Mouse (Mus musculus) midbrain, embryonic 16.5 days (tissue): ENCODE results near the gene Rnf215. TPM values are rescaled to one million over a fixed set of nuclear protein-coding genes. Genes with fewer than 3 reads are reported as not detected.
"Not testable (repeated sequence)": the region's sequence is repeated elsewhere in the genome, so short reads cannot be mapped to it uniquely, and the experiment has no call there.

Source experiments
- ATAC-seq: fragments of 200-750 bp; cut with Nextera tagmentation; 2 replicates; pipeline ENCODE4 v1.8.0; 2017; ENCODE audit warnings: moderate TSS enrichment
- H3K27ac ChIP-seq: fragments of 300-500 bp; sonication (generic); 2 replicates; pipeline ENCODE4 v1.5.1; 2014; ENCODE audit warnings: mild to moderate bottlenecking, low read length, mixed read lengths
- H3K27me3 ChIP-seq: fragments of 300-500 bp; sonication (generic); 2 replicates; pipeline ENCODE4 v1.6.1; 2014; ENCODE audit warnings: low read depth, low read length, mixed read lengths; ENCODE audit not compliant: control insufficient read depth, insufficient read depth
- H3K36me3 ChIP-seq: fragments of 300-500 bp; sonication (generic); 2 replicates; pipeline ENCODE4 v1.6.1; 2014; ENCODE audit warnings: mild to moderate bottlenecking, low read length, moderate library complexity, mixed read lengths; ENCODE audit not compliant: control insufficient read depth, insufficient read depth
- H3K4me1 ChIP-seq: fragments of 300-500 bp; sonication (generic); 2 replicates; pipeline ENCODE4 v1.6.1; 2014; ENCODE audit warnings: mild to moderate bottlenecking, low read length, mixed read lengths; ENCODE audit not compliant: control insufficient read depth, insufficient read depth
- H3K4me2 ChIP-seq: fragments of 300-500 bp; sonication (generic); 2 replicates; pipeline ENCODE4 v1.6.1; 2014; ENCODE audit warnings: mild to moderate bottlenecking, low read length, mixed read lengths
- H3K4me3 ChIP-seq: fragments of 300-500 bp; sonication (generic); 2 replicates; pipeline ENCODE4 v1.5.1; 2014; ENCODE audit warnings: low read depth, mild to moderate bottlenecking, low read length, moderate library complexity, mixed read lengths
- H3K9ac ChIP-seq: fragments of 300-500 bp; sonication (generic); 2 replicates; pipeline ENCODE4 v1.6.1; 2014; ENCODE audit warnings: low read depth, low read length, mixed read lengths
- H3K9me3 ChIP-seq: fragments of 300-500 bp; sonication (generic); replicated peaks from 2 replicates; pipeline ENCODE4 v1.6.1; 2014; ENCODE audit warnings: mild to moderate bottlenecking, low read length, mixed read lengths; ENCODE audit not compliant: control insufficient read depth, poor library complexity, severe bottlenecking
- WGBS: fragments of 180-500 bp; shearing (Covaris S2); extraction: QIAGEN DNeasy Blood & Tissue Kit; methylation state at CpG from one replicate; pipeline ENCODE4 v1.1.7; 2014; 5-methylcytosine and 5-hydroxymethylcytosine counted together
- polyA plus RNA-seq: library from polyadenylated mRNA; unstranded; fragments of >200 nt; fragmentation: Nextera tagmentation; extraction: Ambion mirVana; gene quantifications from 2 replicates; pipeline ENCODE4 v1.2.1, GENCODE M21; 2015

Gene Rnf215
- polyA plus RNA-seq, 1 experiment from 2014 or later, result 53.6 TPM

DNA sequence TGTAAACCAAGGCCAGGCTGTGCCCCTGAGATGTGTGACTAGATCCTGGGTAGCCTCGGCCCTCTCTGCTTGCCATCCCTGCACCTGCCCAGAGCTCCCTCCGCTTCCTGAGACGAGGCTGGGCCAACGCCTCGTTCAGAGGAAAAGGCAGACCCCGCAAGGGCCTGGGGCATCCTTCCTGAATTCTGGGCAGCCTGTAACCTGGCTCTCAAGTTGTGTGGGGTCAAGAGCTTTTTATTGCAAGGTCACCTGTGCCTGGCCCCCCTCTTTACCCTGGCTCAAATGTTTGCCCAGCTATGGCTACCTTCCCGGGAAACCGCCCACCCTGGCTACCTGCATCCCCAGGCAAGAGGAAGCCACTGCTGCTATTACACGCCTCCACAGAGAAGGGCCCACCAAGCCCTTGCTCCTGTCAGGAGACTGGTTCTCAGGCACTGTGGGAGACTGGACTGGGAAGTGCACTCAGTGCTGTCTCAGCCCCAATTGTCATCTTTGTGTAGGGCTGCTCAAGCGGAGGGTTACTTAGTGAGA is 37.8 kb upstream of the Rnf215 start:
- Histone ChIP-seq H3K9ac (peak overlapping the region; percentile 82), H3K27me3 (no peaks in the 10 kb centered on the region), H3K27ac (peak overlapping the region; percentile 87), H3K4me2 (peak overlapping the region; percentile 96), H3K4me3 (peak overlapping the region; percentile 42), H3K4me1 (peaks cover 24% of the 10 kb centered on the region), H3K36me3 (no peaks in the 10 kb centered on the region), H3K9me3 (no peaks in the 10 kb centered on the region)
- WGBS, result 22% methylated on average over 10 of the region's 10 CpGs
- ATAC-seq, result peak; percentile 47

DNA sequence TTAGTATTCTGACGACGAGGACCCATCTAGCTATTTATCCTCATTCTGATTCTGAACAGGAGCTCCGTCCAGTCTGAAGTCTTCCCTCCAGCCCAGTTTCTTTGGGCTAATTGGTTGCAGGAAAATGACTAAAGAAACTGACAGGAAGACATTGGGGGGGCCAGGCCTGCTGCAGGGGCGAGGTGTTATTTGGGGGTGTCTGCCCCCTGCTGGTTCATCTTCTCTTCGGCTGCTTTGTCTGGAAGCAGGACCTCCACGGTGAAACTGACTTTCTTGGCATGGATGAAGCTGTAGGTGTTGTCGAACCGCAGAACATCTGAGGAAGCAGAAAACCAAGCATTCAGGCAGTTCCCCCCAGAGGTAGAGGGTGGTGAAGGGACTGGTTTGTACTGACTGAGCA is 36.9 kb upstream of the Rnf215 start:
- 69% methylated on average over 8 of the region's 8 CpGs for WGBS
- no peak overlapping the region for H3K4me3 ChIP-seq
- peaks cover 24% of the 10 kb centered on the region for H3K4me1 ChIP-seq
- H3K9ac ChIP-seq, result no peak overlapping the region
- no peak for ATAC-seq
- H3K9me3 ChIP-seq, result no peaks in the 10 kb centered on the region
- no peaks in the 10 kb centered on the region for H3K36me3 ChIP-seq
- H3K27ac ChIP-seq, result no peak overlapping the region; the same call in 1 of the 2 replicates
- no peak overlapping the region for H3K4me2 ChIP-seq
- no peaks in the 10 kb centered on the region for H3K27me3 ChIP-seq

DNA sequence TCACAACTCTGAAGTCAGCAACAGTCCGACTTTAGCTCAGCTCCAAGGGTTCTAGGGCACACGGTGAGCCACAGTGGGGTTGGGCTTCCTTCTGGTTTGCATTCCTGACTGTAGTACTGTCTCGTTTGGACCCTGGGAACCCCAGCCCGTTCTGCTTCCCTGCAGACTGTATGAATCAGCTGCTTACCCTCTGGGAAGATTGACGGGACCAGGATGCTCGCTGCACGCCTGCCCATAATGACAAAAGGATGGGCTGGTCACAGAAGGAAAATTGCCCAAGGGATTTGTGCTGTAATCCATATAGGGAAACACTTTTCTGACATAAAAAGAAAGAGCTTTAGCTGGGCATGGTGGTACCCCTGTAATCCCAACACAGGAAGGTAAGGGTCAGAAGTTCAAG is 36.2 kb upstream of the Rnf215 start:
- WGBS, result 74% methylated on average over 7 of the region's 7 CpGs
- peaks cover 24% of the 10 kb centered on the region for H3K4me1 ChIP-seq
- ATAC-seq, result no peak
- H3K27ac ChIP-seq, result no peak overlapping the region
- no peaks in the 10 kb centered on the region for H3K27me3 ChIP-seq
- H3K9me3 ChIP-seq, result no peaks in the 10 kb centered on the region
- H3K36me3 ChIP-seq, result no peaks in the 10 kb centered on the region
- H3K9ac ChIP-seq, result no peak overlapping the region
- H3K4me2 ChIP-seq, result no peak overlapping the region
- no peak overlapping the region for H3K4me3 ChIP-seq

DNA sequence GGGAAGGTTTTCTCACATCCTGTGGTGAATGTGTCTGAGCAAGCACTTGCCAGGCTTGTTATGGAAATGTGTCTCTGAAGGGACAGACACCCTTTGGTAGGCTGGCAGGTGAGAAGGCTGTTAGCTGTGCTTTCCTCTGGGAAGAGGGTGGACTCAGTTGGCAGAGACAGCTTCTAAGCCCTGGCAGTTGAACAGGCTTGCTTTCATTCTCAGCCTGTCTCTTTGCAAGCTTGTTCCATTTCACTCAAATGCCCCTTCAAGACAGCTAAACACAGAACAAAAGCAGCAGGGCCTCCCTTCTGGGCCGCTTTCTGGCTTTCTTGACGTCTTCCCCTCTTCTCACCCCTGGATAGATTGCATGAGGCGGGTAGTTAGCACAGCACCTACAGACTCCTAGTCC is 35.6 kb upstream of the Rnf215 start:
- WGBS, result 61% methylated on average over 3 of the region's 3 CpGs
- H3K9me3 ChIP-seq, result no peaks in the 10 kb centered on the region
- H3K27me3 ChIP-seq, result no peaks in the 10 kb centered on the region
- no peaks in the 10 kb centered on the region for H3K36me3 ChIP-seq
- no peak for ATAC-seq
- peaks cover 21% of the 10 kb centered on the region for H3K4me1 ChIP-seq
- H3K4me3 ChIP-seq, result no peak overlapping the region
- no peak overlapping the region for H3K4me2 ChIP-seq
- H3K27ac ChIP-seq, result no peak overlapping the region
- H3K9ac ChIP-seq, result no peak overlapping the region

DNA sequence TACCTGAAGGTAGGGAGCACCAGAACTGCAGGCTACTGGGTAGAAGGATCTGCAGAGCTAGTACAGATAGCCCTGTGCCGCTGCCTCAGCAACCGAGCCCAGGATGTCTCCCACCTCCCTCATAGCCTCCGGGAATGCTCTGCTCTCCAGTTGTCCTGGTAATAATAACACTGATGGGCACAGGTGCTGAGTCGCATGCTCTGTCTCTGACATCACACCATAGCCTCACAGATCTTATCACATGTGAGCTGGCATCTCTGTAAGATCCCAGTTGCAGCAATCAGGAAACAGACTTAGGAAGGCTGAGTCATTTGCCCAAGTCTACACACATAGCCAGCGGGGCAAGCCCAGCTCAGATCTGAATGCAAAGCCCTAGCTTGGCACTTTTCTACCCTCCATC is 33.2 kb upstream of the Rnf215 start:
- WGBS, result 89% methylated on average over 5 of the region's 5 CpGs
- no peak for ATAC-seq

DNA sequence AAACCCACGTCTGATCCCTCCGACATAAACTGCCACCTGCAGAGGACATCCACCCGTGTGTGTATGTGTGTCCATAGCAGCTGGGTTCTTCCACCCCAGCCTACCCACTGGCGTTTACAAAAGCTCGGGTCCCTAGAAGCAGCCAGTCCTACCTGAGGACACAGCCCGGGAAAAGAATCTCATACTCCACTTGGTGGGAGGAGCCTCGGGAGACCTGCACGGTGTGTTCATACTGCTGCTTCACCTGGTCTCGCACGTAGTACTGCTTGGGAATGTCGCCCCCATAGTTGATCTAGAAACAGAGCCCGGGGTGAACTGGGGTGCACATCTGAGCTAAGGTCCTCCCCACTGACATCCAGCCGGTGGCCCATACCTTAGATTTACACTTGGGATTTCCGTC is 31.5 kb upstream of the Rnf215 start:
- Histone ChIP-seq H3K9me3 (no peaks in the 10 kb centered on the region), H3K4me1 (no peaks in the 10 kb centered on the region), H3K4me2 (no peak overlapping the region), H3K27me3 (no peaks in the 10 kb centered on the region), H3K36me3 (0 out of 2 replicates have a peak, but pooled peaks cover 1% of the 10 kb centered on the region), H3K27ac (no peak overlapping the region), H3K9ac (no peak overlapping the region), H3K4me3 (no peak overlapping the region)
- WGBS, result 83% methylated on average over 14 of the region's 14 CpGs
- no peak for ATAC-seq

More for the DNA sequence above, 33.2 kb upstream of the Rnf215 start:
- H3K27me3 ChIP-seq, result no peaks in the 10 kb centered on the region
- H3K27ac ChIP-seq, result no peak overlapping the region
- H3K4me3 ChIP-seq, result no peak overlapping the region
- no peak overlapping the region for H3K4me2 ChIP-seq
- H3K4me1 ChIP-seq, result peaks cover 6% of the 10 kb centered on the region
- H3K9me3 ChIP-seq, result no peaks in the 10 kb centered on the region
- no peaks in the 10 kb centered on the region for H3K36me3 ChIP-seq
- H3K9ac ChIP-seq, result no peak overlapping the region

DNA sequence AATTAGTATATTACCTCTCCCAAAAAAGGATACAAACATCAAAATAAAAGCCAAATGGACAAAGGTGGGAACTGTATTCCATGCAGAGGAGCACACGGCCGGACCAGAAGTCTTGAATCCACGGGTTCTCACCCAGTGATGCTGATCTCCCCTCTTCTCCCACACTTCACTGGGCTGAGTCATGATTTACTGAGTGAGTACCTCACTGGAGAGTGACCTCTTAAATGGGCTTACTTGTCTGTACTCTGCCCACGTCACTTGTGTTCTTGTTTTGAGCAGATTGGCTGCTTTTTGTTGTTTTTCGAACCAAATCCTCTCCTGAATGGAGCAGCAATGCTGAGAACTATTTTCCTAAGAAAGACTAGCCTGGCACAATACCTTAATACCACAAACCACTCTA is 30.0 kb upstream of the Rnf215 start:
- no peak for ATAC-seq
- H3K9ac ChIP-seq, result no peak overlapping the region
- WGBS, result 87% methylated on average over 5 of the region's 5 CpGs
- no peaks in the 10 kb centered on the region for H3K4me1 ChIP-seq
- no peaks in the 10 kb centered on the region for H3K9me3 ChIP-seq
- no peak overlapping the region for H3K4me2 ChIP-seq
- H3K27ac ChIP-seq, result no peak overlapping the region
- no peak overlapping the region for H3K4me3 ChIP-seq
- H3K27me3 ChIP-seq, result no peaks in the 10 kb centered on the region
- H3K36me3 ChIP-seq, result 0 out of 2 replicates have a peak, but pooled peaks cover 3% of the 10 kb centered on the region

DNA sequence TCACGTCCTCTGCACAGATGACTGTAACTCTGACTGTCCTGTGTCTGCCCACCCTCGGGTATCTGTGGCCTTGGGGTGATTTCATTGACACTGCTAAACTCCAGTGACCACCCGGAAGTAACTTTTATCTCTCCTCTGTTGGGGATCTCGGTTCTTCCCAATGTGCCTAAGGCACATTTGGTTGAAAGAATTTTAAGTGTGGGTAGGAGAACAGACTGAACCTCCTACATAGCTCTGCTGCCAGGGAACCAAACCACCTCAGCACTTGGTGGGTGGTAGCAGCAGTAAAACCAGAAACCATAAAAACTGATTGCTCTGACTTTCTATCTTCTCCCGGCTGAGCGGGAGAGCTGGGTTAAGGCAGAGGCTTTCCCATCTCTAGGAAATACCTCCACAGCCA is 29.6 kb upstream of the Rnf215 start:
- ATAC-seq, result no peak
- H3K9ac ChIP-seq, result no peak overlapping the region
- H3K4me2 ChIP-seq, result no peak overlapping the region
- no peaks in the 10 kb centered on the region for H3K9me3 ChIP-seq
- no peaks in the 10 kb centered on the region for H3K4me1 ChIP-seq
- H3K27me3 ChIP-seq, result no peaks in the 10 kb centered on the region
- no peak overlapping the region for H3K27ac ChIP-seq
- no peak overlapping the region for H3K4me3 ChIP-seq
- H3K36me3 ChIP-seq, result 0 out of 2 replicates have a peak, but pooled peaks cover 3% of the 10 kb centered on the region
- 78% methylated on average over 6 of the region's 6 CpGs for WGBS

DNA sequence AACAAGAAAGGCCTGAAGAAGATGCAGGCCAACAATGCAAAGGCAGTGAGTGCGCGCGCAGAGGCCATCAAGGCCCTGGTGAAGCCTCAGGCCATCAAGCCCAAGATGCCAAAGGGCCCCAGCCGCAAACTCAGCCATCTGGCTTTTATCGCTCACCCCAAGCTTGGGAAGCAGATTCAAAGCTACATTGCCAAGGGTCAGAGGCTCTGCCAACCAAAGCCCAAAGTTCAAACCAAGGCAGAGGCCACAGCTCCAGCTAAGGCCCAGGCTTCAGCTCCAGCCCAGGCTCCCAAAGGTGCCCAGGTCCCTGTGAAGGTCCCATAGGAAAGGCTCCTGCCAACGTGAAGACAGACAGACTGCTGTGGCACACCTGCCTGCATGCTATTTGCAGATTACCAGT is 27.1 kb upstream of the Rnf215 start:
- not testable (repeated sequence) for H3K4me1 ChIP-seq, H3K9me3 ChIP-seq, H3K36me3 ChIP-seq, H3K4me3 ChIP-seq, H3K27me3 ChIP-seq, ATAC-seq, H3K4me2 ChIP-seq, H3K27ac ChIP-seq, H3K9ac ChIP-seq
- 91% methylated on average over 3 of the region's 6 CpGs for WGBS
